Mouse (Mus musculus) embryonic facial prominence, embryonic 14.5 days (tissue): ENCODE measurements at regions not wholly inside any gene's neighbourhood (a gene's known extent, or its start where the extent isn't known, plus 50 kb on each side); places are given as distances from the start of the nearest gene placed in this dataset.

Experiments used
- ATAC-seq: fragments of 200-750 bp; cut with Nextera tagmentation; 2 replicates; pipeline ENCODE4 v1.8.0; 2017; ENCODE audit warnings: low read depth, moderate number of reproducible peaks, moderate TSS enrichment
- DNase-seq: peaks from one replicate; pipeline ENCODE4 v3.0.0-alpha.2; 2015; ENCODE audit warnings: low spot score
- H3K27ac ChIP-seq: fragments of 300-500 bp; sonication (generic); replicated peaks from 2 replicates; pipeline ENCODE4 v1.5.1; 2014; ENCODE audit warnings: low read depth, mild to moderate bottlenecking, low read length, moderate library complexity
- H3K27me3 ChIP-seq: fragments of 300-500 bp; sonication (generic); replicated peaks from 2 replicates; pipeline ENCODE4 v1.6.1; 2014; ENCODE audit warnings: low read length; ENCODE audit not compliant: control insufficient read depth, insufficient read depth
- H3K36me3 ChIP-seq: fragments of 300-500 bp; sonication (generic); 2 replicates; pipeline ENCODE4 v1.6.1; 2014; ENCODE audit warnings: low read length, mixed read lengths; ENCODE audit not compliant: control insufficient read depth, insufficient read depth
- H3K4me1 ChIP-seq: fragments of 300-500 bp; sonication (generic); 2 replicates; pipeline ENCODE4 v1.6.1; 2014; ENCODE audit warnings: antibody characterized with exemption, low read length; ENCODE audit not compliant: control insufficient read depth, insufficient read depth
- H3K4me2 ChIP-seq: fragments of 300-500 bp; sonication (generic); 2 replicates; pipeline ENCODE4 v1.6.1; 2014; ENCODE audit warnings: low read depth, mild to moderate bottlenecking, low read length, moderate library complexity, mixed read lengths
- H3K4me3 ChIP-seq: fragments of 300-500 bp; sonication (generic); 2 replicates; pipeline ENCODE4 v1.5.1; 2014; ENCODE audit warnings: low read depth, mild to moderate bottlenecking, low read length
- H3K9ac ChIP-seq: fragments of 300-500 bp; sonication (generic); 2 replicates; pipeline ENCODE4 v1.6.1; 2014; ENCODE audit warnings: low read depth, mild to moderate bottlenecking, low read length, moderate library complexity, mixed read lengths
- H3K9me3 ChIP-seq: fragments of 300-500 bp; sonication (generic); 2 replicates; pipeline ENCODE4 v1.6.1; 2016; ENCODE audit warnings: low read length; ENCODE audit not compliant: control insufficient read depth
- WGBS: fragments of 180-500 bp; shearing (Covaris S2); extraction: QIAGEN DNeasy Blood & Tissue Kit; methylation state at CpG from one replicate; pipeline ENCODE4 v1.1.7; 2014; 5-methylcytosine and 5-hydroxymethylcytosine counted together

DNA sequence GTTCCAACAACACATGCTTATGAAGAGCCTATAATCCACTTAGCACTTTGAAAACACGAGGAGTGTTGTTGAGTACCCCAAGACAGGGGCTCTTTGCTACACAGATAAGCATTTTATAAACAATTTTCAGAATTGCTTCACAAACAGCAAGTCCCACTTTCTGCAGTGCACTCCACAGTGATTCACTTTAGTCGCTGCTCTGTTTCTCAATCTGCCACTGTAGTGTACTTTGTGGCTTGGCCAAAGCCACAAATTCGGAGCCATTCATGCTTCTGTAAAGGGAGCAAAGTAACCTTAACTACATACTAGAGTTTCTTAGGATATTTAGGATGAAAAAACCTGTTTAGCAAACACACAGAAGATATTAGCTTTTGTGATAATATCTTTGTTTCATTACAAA is 1226.5 kb upstream of the Luzp2 start:
- H3K27me3 ChIP-seq, result no peaks in the 10 kb centered on the region
- peak; percentile 3 for DNase-seq
- ATAC-seq, result no peak
- H3K9ac ChIP-seq, result no peak overlapping the region
- WGBS, result 63% methylated on average over 3 of the region's 3 CpGs
- H3K9me3 ChIP-seq, result no peaks in the 10 kb centered on the region
- H3K4me3 ChIP-seq, result no peak overlapping the region
- H3K36me3 ChIP-seq, result no peaks in the 10 kb centered on the region
- no peaks in the 10 kb centered on the region for H3K4me1 ChIP-seq
- H3K27ac ChIP-seq, result no peak overlapping the region
- H3K4me2 ChIP-seq, result no peak overlapping the region
